Mouse (Mus musculus): ENCODE results near the gene Arl8b. TPM values are rescaled to one million over a fixed set of nuclear protein-coding genes. Genes with fewer than 3 reads are reported as not detected.

Gene Arl8b
- polyA plus RNA-seq, 1 experiment from 2014 or later = 59.5 TPM

DNA sequence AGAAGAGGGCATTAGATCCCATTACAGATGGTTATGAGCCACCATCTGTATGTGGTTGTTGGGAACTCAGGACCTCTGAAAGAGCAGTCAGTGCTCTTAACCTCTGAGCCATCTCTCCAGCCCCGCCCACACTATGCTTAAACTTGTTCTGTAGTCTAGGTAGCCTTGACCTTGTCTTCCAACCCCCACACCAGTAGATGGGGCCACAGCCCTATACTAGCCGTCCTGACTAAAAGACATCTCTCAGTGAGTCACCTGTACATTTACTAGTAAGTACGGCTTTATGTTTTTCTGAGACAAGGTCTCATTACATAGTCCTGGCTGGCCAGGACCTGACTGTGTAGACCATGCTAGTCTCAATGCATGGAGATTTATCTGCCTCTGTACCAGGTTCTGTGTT lies 12.0 kb upstream of the Arl8b start:
- WGBS = 73% methylated on average over 3 of the region's 3 CpGs
- no peak overlapping the region for H3K27ac ChIP-seq (ENCODE audit: low read depth, low read length)
- no peaks in the 10 kb centered on the region for H3K27me3 ChIP-seq (replicated peaks; ENCODE audit: control insufficient read depth, insufficient read depth, low read length)
- ATAC-seq = no peak
- H3K4me1 ChIP-seq (replicated peaks; ENCODE audit: control insufficient read depth, insufficient read depth, low read length) = no peaks in the 10 kb centered on the region
- no peaks in the 10 kb centered on the region for H3K36me3 ChIP-seq (ENCODE audit: control insufficient read depth, insufficient read depth)
- H3K9ac ChIP-seq (ENCODE audit: low read depth, low read length) = no peak overlapping the region
- no peak overlapping the region for H3K4me2 ChIP-seq (replicated peaks; ENCODE audit: low read depth)
- no peak overlapping the region for H3K4me3 ChIP-seq (ENCODE audit: low read depth, low read length)
- peak; percentile 20; the same call in 1 of the 2 replicates for TF ChIP-seq CTCF (IDR thresholded peaks at IDR 0.05; ENCODE audit: low read depth)
- H3K9me3 ChIP-seq (ENCODE audit: control insufficient read depth) = no peaks in the 10 kb centered on the region

DNA sequence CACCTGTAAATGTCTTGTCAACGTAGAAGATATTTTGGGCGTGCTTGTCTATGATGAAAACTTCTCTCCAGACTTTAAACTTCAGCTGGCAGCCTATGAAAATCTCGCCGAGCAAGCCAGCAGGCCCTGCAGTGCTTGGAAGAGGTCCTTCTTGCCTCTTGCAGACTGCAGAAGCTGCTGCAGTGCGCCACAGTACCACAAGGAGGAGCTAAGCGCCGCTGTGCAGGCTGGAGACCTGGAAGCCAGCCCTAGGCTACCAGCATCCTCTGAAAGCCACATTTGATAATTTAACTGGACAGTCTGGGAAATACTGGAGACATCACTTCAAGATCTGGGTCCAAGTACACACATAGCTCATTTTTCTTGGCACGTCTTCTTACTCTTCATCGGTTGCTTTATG lies 10.0 kb upstream of the Arl8b start:
- H3K9ac ChIP-seq (ENCODE audit: low read depth, low read length) = no peak overlapping the region
- no peaks in the 10 kb centered on the region for H3K9me3 ChIP-seq (ENCODE audit: control insufficient read depth)
- H3K4me1 ChIP-seq (replicated peaks; ENCODE audit: control insufficient read depth, insufficient read depth, low read length) = no peaks in the 10 kb centered on the region
- no peaks in the 10 kb centered on the region for H3K27me3 ChIP-seq (replicated peaks; ENCODE audit: control insufficient read depth, insufficient read depth, low read length)
- no peak for ATAC-seq
- 17% methylated on average over 9 of the region's 9 CpGs for WGBS
- no peaks in the 10 kb centered on the region for H3K36me3 ChIP-seq (ENCODE audit: control insufficient read depth, insufficient read depth)
- H3K4me3 ChIP-seq (ENCODE audit: low read depth, low read length) = no peak overlapping the region
- H3K27ac ChIP-seq (ENCODE audit: low read depth, low read length) = no peak overlapping the region
- peak; percentile 97 for TF ChIP-seq CTCF (IDR thresholded peaks at IDR 0.05; ENCODE audit: low read depth)
- H3K4me2 ChIP-seq (replicated peaks; ENCODE audit: low read depth) = no peak overlapping the region

DNA sequence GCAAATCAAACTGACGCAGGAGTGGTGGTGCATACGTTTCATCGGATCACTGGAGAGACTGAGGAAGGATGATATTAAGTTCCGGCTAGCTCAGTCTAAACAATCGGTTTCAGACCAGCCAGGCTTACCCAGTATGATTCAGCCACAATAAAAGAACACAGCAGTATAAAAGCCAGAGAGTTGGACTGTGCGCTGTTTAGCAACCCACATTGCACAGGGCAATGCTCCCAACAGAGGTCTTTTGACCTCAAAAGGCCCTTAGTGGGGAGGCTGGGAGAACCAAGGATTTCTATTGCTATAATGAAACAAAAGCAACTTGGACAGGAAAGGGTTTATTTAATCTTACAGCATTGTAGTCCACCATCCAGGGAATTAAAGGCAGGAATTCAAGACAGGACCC lies 9.4 kb upstream of the Arl8b start:
- Histone ChIP-seq H3K36me3 (ENCODE audit: control insufficient read depth, insufficient read depth) (no peaks in the 10 kb centered on the region), H3K27ac (ENCODE audit: low read depth, low read length) (no peak overlapping the region), H3K4me1 (replicated peaks; ENCODE audit: control insufficient read depth, insufficient read depth, low read length) (no peaks in the 10 kb centered on the region), H3K9me3 (ENCODE audit: control insufficient read depth) (no peaks in the 10 kb centered on the region), H3K9ac (ENCODE audit: low read depth, low read length) (no peak overlapping the region), H3K4me3 (ENCODE audit: low read depth, low read length) (no peak overlapping the region), H3K4me2 (replicated peaks; ENCODE audit: low read depth) (no peak overlapping the region), H3K27me3 (replicated peaks; ENCODE audit: control insufficient read depth, insufficient read depth, low read length) (no peaks in the 10 kb centered on the region)
- 81% methylated on average over 6 of the region's 6 CpGs for WGBS
- TF ChIP-seq CTCF (IDR thresholded peaks at IDR 0.05; ENCODE audit: low read depth) = no peak
- ATAC-seq = no peak

DNA sequence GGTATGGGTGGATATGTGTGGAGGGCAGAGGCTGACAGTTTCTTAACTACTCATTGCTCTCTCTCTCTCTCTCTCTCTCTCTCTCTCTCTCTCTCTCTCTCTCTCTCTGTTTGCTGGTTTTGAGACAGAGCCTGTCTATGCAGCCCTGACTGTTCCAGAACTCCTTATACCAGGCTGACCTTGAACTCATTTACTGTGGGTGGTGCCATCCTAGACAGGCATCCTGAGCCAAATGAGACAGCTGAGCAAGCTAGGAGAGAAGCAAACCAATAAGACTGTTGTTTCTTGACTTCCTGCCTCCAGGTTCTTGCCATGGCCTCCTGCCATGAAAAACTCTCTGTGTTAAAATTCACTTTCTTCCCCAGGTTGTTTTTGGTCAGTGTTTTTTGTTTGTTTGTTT lies 6.6 kb upstream of the Arl8b start:
- Histone ChIP-seq H3K27ac (ENCODE audit: low read depth, low read length) (no peak overlapping the region), H3K9me3 (ENCODE audit: control insufficient read depth) (no peaks in the 10 kb centered on the region), H3K9ac (ENCODE audit: low read depth, low read length) (no peak overlapping the region), H3K4me2 (replicated peaks; ENCODE audit: low read depth) (no peak overlapping the region), H3K4me1 (replicated peaks; ENCODE audit: control insufficient read depth, insufficient read depth, low read length) (no peaks in the 10 kb centered on the region), H3K27me3 (replicated peaks; ENCODE audit: control insufficient read depth, insufficient read depth, low read length) (no peaks in the 10 kb centered on the region), H3K4me3 (ENCODE audit: low read depth, low read length) (no peak overlapping the region), H3K36me3 (ENCODE audit: control insufficient read depth, insufficient read depth) (no peaks in the 10 kb centered on the region)
- ATAC-seq = no peak
- no peak for TF ChIP-seq CTCF (IDR thresholded peaks at IDR 0.05; ENCODE audit: low read depth)

DNA sequence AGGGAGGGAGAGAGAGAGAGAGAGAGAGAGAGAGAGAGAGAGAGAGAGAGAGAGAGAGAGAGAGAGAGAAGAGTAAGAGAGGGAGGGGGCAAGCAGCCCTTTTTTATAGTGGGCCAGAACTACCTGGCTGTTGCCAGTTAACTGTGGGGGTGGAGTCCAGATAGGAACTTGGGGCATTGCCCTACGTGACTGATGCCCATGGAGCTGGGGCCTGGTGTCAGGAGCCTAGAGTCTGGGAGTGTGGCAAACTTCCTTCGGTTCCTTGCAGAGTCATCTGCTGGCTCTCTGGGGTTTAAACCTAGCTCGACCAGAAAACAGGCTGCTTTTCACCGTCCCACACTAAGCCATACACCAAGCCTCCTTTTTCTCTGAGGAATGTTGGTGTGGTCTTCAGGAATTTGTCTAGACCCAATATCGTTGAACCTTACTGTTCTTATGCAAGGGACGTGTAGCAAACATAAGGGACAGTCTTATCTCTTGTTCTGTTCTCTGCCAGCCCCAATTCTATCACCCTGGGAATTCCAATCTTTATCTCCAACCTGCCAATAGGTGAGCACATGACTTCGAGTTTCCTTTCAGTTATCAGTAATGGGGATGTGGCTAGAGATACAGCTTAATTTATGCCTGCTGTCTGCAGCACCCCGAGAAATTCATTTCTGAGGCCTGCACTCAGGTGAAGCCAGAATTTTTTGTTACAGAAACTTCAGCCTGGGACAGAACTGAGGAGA lies 5.2 kb upstream of the Arl8b start:
- Histone ChIP-seq H3K27ac (ENCODE audit: low read depth, low read length) (no peak overlapping the region), H3K4me2 (replicated peaks; ENCODE audit: low read depth) (no peak overlapping the region), H3K4me3 (ENCODE audit: low read depth, low read length) (no peak overlapping the region), H3K27me3 (replicated peaks; ENCODE audit: control insufficient read depth, insufficient read depth, low read length) (no peaks in the 10 kb centered on the region), H3K4me1 (replicated peaks; ENCODE audit: control insufficient read depth, insufficient read depth, low read length) (no peaks in the 10 kb centered on the region), H3K9me3 (ENCODE audit: control insufficient read depth) (no peaks in the 10 kb centered on the region), H3K9ac (ENCODE audit: low read depth, low read length) (no peak overlapping the region), H3K36me3 (ENCODE audit: control insufficient read depth, insufficient read depth) (no peaks in the 10 kb centered on the region)
- 30% methylated on average over 8 of the region's 8 CpGs for WGBS
- no peak for TF ChIP-seq CTCF (IDR thresholded peaks at IDR 0.05; ENCODE audit: low read depth)
- 0 out of 2 replicates have a peak, but pooled peaks have one; percentile 16 for ATAC-seq

GRCm38 (mm10) chr6:108778399-108778798 lies 4.5 kb upstream of the Arl8b start:
- TF ChIP-seq CTCF (IDR thresholded peaks at IDR 0.05; ENCODE audit: low read depth) = no peak
- ATAC-seq = no peak
- Histone ChIP-seq H3K4me3 (ENCODE audit: low read depth, low read length) (no peak overlapping the region), H3K9me3 (ENCODE audit: control insufficient read depth) (no peaks in the 10 kb centered on the region), H3K36me3 (ENCODE audit: control insufficient read depth, insufficient read depth) (no peaks in the 10 kb centered on the region), H3K4me1 (replicated peaks; ENCODE audit: control insufficient read depth, insufficient read depth, low read length) (no peaks in the 10 kb centered on the region), H3K9ac (ENCODE audit: low read depth, low read length) (no peak overlapping the region), H3K27me3 (replicated peaks; ENCODE audit: control insufficient read depth, insufficient read depth, low read length) (no peaks in the 10 kb centered on the region), H3K27ac (ENCODE audit: low read depth, low read length) (no peak overlapping the region), H3K4me2 (replicated peaks; ENCODE audit: low read depth) (no peak overlapping the region)
- 65% methylated on average over 5 of the region's 5 CpGs for whole genome bisulfite sequencing
